Mouse (Mus musculus) liver, embryonic 14.5 days (tissue): Measurements from ENCODE around the gene Rel. TPM values are rescaled to one million over a fixed set of nuclear protein-coding genes. Genes with fewer than 3 reads are reported as not detected.
"Not testable (repeated sequence)": the region's sequence is repeated elsewhere in the genome, so short reads cannot be mapped to it uniquely, and the experiment has no call there.

Experiments
- ATAC-seq: fragments of 200-750 bp; cut with Nextera tagmentation; 2 replicates; pipeline ENCODE4 v1.8.0; 2017; ENCODE audit warnings: moderate number of reproducible peaks, mild to moderate bottlenecking, moderate library complexity; ENCODE audit not compliant: insufficient read depth
- DNase-seq, 3 experiments: peaks; one replicate each; pipeline ENCODE4 v3.0.0-alpha.2; 2012 to 2013; ENCODE audit warnings: low read depth in 3 of 3, low spot score in 3 of 3
- H3K27ac ChIP-seq: fragments of 300-500 bp; sonication (generic); 2 replicates; pipeline ENCODE4 v1.5.1; 2014; ENCODE audit warnings: moderate library complexity, mild to moderate bottlenecking, control low read depth, inconsistent platforms
- H3K27me3 ChIP-seq: fragments of 300-500 bp; sonication (generic); 2 replicates; pipeline ENCODE4 v1.6.1; 2014; ENCODE audit warnings: mild to moderate bottlenecking, low read length, moderate library complexity; ENCODE audit not compliant: control insufficient read depth, insufficient read depth
- H3K36me3 ChIP-seq: fragments of 300-500 bp; sonication (generic); replicated peaks from 2 replicates; pipeline ENCODE4 v1.6.1; 2014; ENCODE audit warnings: low read depth; ENCODE audit not compliant: control insufficient read depth, insufficient read depth
- H3K4me1 ChIP-seq, 2 experiments: fragments of 200-500 bp in 1 of 2; fragments of 300-500 bp in 1 of 2; sonication (generic) in 1 of 2; replicated peaks; 2 replicates each; pipeline ENCODE4 v1.6.1; 2012 to 2014; ENCODE audit warnings: antibody characterized with exemption in 1 of 2, inconsistent platforms in 1 of 2, low read length in 1 of 2; ENCODE audit not compliant: control insufficient read depth in 2 of 2, insufficient read depth in 2 of 2
- H3K4me2 ChIP-seq: fragments of 300-500 bp; sonication (generic); 2 replicates; pipeline ENCODE4 v1.6.1; 2014; ENCODE audit warnings: low read depth, mild to moderate bottlenecking, control low read depth, moderate library complexity
- H3K4me3 ChIP-seq, 2 experiments: fragments of 200-500 bp in 1 of 2; fragments of 300-500 bp in 1 of 2; sonication (generic) in 1 of 2; 2 replicates each; pipeline ENCODE4 v1.5.1; 2012 to 2014; ENCODE audit warnings: low read depth in 2 of 2, low read length in 2 of 2, mild to moderate bottlenecking in 2 of 2, control low read depth in 1 of 2, inconsistent platforms in 1 of 2, moderate library complexity in 1 of 2; ENCODE audit not compliant: insufficient read depth in 1 of 2
- H3K9ac ChIP-seq: fragments of 300-500 bp; sonication (generic); replicated peaks from 2 replicates; pipeline ENCODE4 v1.6.1; 2014; ENCODE audit warnings: mild to moderate bottlenecking, control low read depth, moderate library complexity
- H3K9me3 ChIP-seq: fragments of 300-500 bp; sonication (generic); 2 replicates; pipeline ENCODE4 v1.6.1; 2016; ENCODE audit warnings: low read length, mixed read lengths; ENCODE audit not compliant: control insufficient read depth
- CTCF ChIP-seq: IDR thresholded peaks from 2 replicates; pipeline ENCODE4 v1.5.1; 2016; ENCODE audit warnings: antibody characterized with exemption, low read depth, control low read depth
- EP300 ChIP-seq: IDR thresholded peaks from 2 replicates; pipeline ENCODE4 v1.6.1; 2016; ENCODE audit warnings: antibody characterized with exemption, low read depth
- WGBS: fragments of 180-500 bp; shearing (Covaris S2); extraction: QIAGEN DNeasy Blood & Tissue Kit; methylation state at CpG from one replicate; pipeline ENCODE4 v1.1.7; 2014; ENCODE audit not compliant: insufficient replicate concordance; 5-methylcytosine and 5-hydroxymethylcytosine counted together
- polyA plus RNA-seq, 2 experiments: library from polyadenylated mRNA; depleted of rRNA in 1 of 2; stranded (reverse) in 1 of 2; unstranded in 1 of 2; fragments of >200 nt; fragmentation: Nextera tagmentation in 1 of 2; extraction: Ambion mirVana in 1 of 2; gene quantifications; 2 replicates each; pipeline versions ENCODE4 v1.2.1 to v1.2.3; 2012 to 2014

The Rel gene
- polyA plus RNA-seq, 2 experiments, result 0.37 to 0.52 TPM

- ATAC-seq, result no peak
- Histone ChIP-seq H3K4me1 (no peaks in the 10 kb centered on the region), H3K4me2 (no peak overlapping the region), H3K36me3 (no peaks in the 10 kb centered on the region), H3K9ac (no peak overlapping the region), H3K9me3 (no peaks in the 10 kb centered on the region), H3K27ac (no peak overlapping the region), H3K4me3 (no peak overlapping the region), H3K27me3 (peaks cover 22% of the 10 kb centered on the region)
- TF ChIP-seq EP300 (no peak), CTCF (no peak)
- 10% methylated on average over 1 of the region's 1 CpGs for WGBS
- DNase-seq, result no peak
Observed at GRCm38 (mm10) chr11:23767928-23768327, 2.8 kb downstream of the Rel start.

- ATAC-seq, H3K4me1 ChIP-seq, H3K4me2 ChIP-seq, DNase-seq, H3K9me3 ChIP-seq, H3K4me3 ChIP-seq, H3K9ac ChIP-seq, H3K27ac ChIP-seq, H3K36me3 ChIP-seq: not testable (repeated sequence)
- WGBS, result 68% methylated on average over 4 of the region's 5 CpGs
- peaks cover 22% of the 10 kb centered on the region for H3K27me3 ChIP-seq
Observed at GRCm38 (mm10) chr11:23767369-23767768, 3.4 kb downstream of the Rel start.

- WGBS, result 67% methylated on average over 2 of the region's 2 CpGs
- no peak overlapping the region for H3K4me3 ChIP-seq
- H3K36me3 ChIP-seq, result no peaks in the 10 kb centered on the region
- TF ChIP-seq EP300 (no peak), CTCF (no peak)
- no peak overlapping the region for H3K4me2 ChIP-seq
- H3K9ac ChIP-seq, result no peak overlapping the region
- no peaks in the 10 kb centered on the region for H3K4me1 ChIP-seq
- DNase-seq, result no peak
- H3K9me3 ChIP-seq, result no peaks in the 10 kb centered on the region
- ATAC-seq, result no peak
- no peak overlapping the region for H3K27ac ChIP-seq
- H3K27me3 ChIP-seq, result no peaks in the 10 kb centered on the region
Observed at GRCm38 (mm10) chr11:23762635-23763034, 8.1 kb downstream of the Rel start.

- Histone ChIP-seq H3K4me1 (no peaks in the 10 kb centered on the region), H3K4me3 (no peak overlapping the region), H3K9me3 (no peaks in the 10 kb centered on the region), H3K9ac (no peak overlapping the region), H3K4me2 (no peak overlapping the region), H3K36me3 (no peaks in the 10 kb centered on the region), H3K27me3 (no peaks in the 10 kb centered on the region), H3K27ac (no peak overlapping the region)
- no peak for ATAC-seq
- TF ChIP-seq CTCF, result no peak
- no peak for TF ChIP-seq EP300
- WGBS, result 43% methylated on average over 2 of the region's 2 CpGs
- no peak for DNase-seq
Observed at GRCm38 (mm10) chr11:23758218-23758617, 12.6 kb downstream of the Rel start.

GRCm38 (mm10) chr11:23754329-23754728 lies 16.4 kb downstream of the Rel start:
- Histone ChIP-seq H3K4me1 (no peaks in the 10 kb centered on the region), H3K9ac (no peak overlapping the region), H3K27ac (no peak overlapping the region), H3K4me3 (no peak overlapping the region), H3K27me3 (no peaks in the 10 kb centered on the region), H3K36me3 (no peaks in the 10 kb centered on the region), H3K9me3 (no peaks in the 10 kb centered on the region), H3K4me2 (no peak overlapping the region)
- no peak for ATAC-seq
- no peak for TF ChIP-seq EP300
- no peak for TF ChIP-seq CTCF
- no peak for DNase-seq

GRCm38 (mm10) chr11:23753136-23753710 lies 17.5 kb downstream of the Rel start:
- Histone ChIP-seq H3K27me3 (no peaks in the 10 kb centered on the region), H3K4me1 (no peaks in the 10 kb centered on the region), H3K27ac (no peak overlapping the region), H3K4me3 (no peak overlapping the region), H3K9ac (no peak overlapping the region), H3K36me3 (no peaks in the 10 kb centered on the region), H3K9me3 (no peaks in the 10 kb centered on the region), H3K4me2 (no peak overlapping the region)
- WGBS, result 64% methylated on average over 1 of the region's 1 CpGs
- DNase-seq (no peak), ATAC-seq (no peak)
- TF ChIP-seq EP300 (no peak), CTCF (no peak)
